Comparison of ENCODE assay signal across 33 mouse cellular contexts in genomic region chr2:155794674-155795445, GRCm38 (mm10). TPM values are rescaled to one million over a fixed set of nuclear protein-coding genes. Genes with fewer than 3 reads are reported as not detected.
DNase-seq lines count a peak whose midpoint lies in the region; ATAC-seq and TF ChIP-seq lines count a peak whose summit lies in the region.
"Had no signal": no experiment of that assay in that cellular context is flagged by ENCODE, and none has a peak within 500 bp of the region (broad histone marks: within the 10 kb centered on the region; RNA-seq: fewer than 3 reads in every experiment).

No protein-coding gene starts in this region.

- peak; percentile 72; the same call in 1 of the 2 replicates for ATAC-seq in hindbrain, embryonic 16.5 days
- no peak for ATAC-seq in hindbrain, embryonic 12.5 days (ENCODE audit: low FRiP score)
- ATAC-seq in cerebellum, adult (ENCODE audit: insufficient number of reproducible peaks, low FRiP score, low TSS enrichment), result peak; percentile 88
- no peak for ATAC-seq in megakaryocyte progenitor cell, adult 5-6 weeks (replicated peaks; ENCODE audit: poor library complexity)
- ATAC-seq: forebrain, embryonic 14.5 days; intestine, postnatal 0 days had no signal

- no peak overlapping the region for H3K4me2 ChIP-seq in hindbrain, embryonic 16.5 days (ENCODE audit: low read length)
- no peak overlapping the region for H3K4me2 ChIP-seq in hindbrain, embryonic 12.5 days (replicated peaks)
- H3K4me2 ChIP-seq: embryonic facial prominence, embryonic 12.5 days; heart, embryonic 12.5 days; limb, embryonic 13.5 days; liver, embryonic 11.5 days; lung, embryonic 15.5 days; midbrain, embryonic 12.5 days had no signal

- peak; percentile 38; the same call in 1 of the 2 replicates for TF ChIP-seq POLR2A in cerebellum, adult 2 months (IDR thresholded peaks at IDR 0.05; ENCODE audit: borderline replicate concordance, insufficient read depth, low read length)

- H3K9ac ChIP-seq in hindbrain, embryonic 16.5 days (ENCODE audit: low read depth, low read length), result no peak overlapping the region
- no peak overlapping the region for H3K9ac ChIP-seq in hindbrain, embryonic 12.5 days
- H3K9ac ChIP-seq: embryonic facial prominence, embryonic 12.5 days; heart, embryonic 12.5 days; limb, embryonic 13.5 days; lung, embryonic 15.5 days; midbrain, embryonic 12.5 days had no signal

- no peaks in the 10 kb centered on the region for H3K9me3 ChIP-seq in hindbrain, embryonic 16.5 days (ENCODE audit: control insufficient read depth, low read length)
- H3K9me3 ChIP-seq in hindbrain, embryonic 12.5 days (replicated peaks), result no peaks in the 10 kb centered on the region
- H3K9me3 ChIP-seq: embryonic facial prominence, embryonic 12.5 days; heart, embryonic 12.5 days; limb, embryonic 13.5 days; lung, embryonic 15.5 days; megakaryocyte, embryonic 14.5 days; midbrain, embryonic 12.5 days had no signal

- no peaks in the 10 kb centered on the region for H3K27me3 ChIP-seq in hindbrain, embryonic 16.5 days (replicated peaks; ENCODE audit: control insufficient read depth, insufficient read depth, low read length)
- H3K27me3 ChIP-seq in hindbrain, embryonic 12.5 days, result no peaks in the 10 kb centered on the region
- H3K27me3 ChIP-seq in cerebellum, adult 2 months (ENCODE audit: control insufficient read depth, insufficient read depth, low read length), result no peaks in the 10 kb centered on the region
- H3K27me3 ChIP-seq: lung, embryonic 15.5 days; midbrain, embryonic 12.5 days had no signal

- TF ChIP-seq CTCF in cerebellum, adult 2 months (IDR thresholded peaks at IDR 0.05; ENCODE audit: borderline replicate concordance, insufficient read depth, low read depth, low read length), result peak; percentile 64; the same call in 1 of the 2 replicates

- H3K36me3 ChIP-seq in hindbrain, embryonic 16.5 days (ENCODE audit: control insufficient read depth, insufficient read depth, low read length), result peaks cover 7% of the 10 kb centered on the region
- H3K36me3 ChIP-seq in hindbrain, embryonic 12.5 days, result peaks cover 22% of the 10 kb centered on the region; the same call in 1 of the 2 replicates
- H3K36me3 ChIP-seq: embryonic facial prominence, embryonic 12.5 days; heart, embryonic 12.5 days; limb, embryonic 13.5 days; lung, embryonic 15.5 days had no signal

- H3K4me3 ChIP-seq in hindbrain, embryonic 16.5 days (ENCODE audit: low read length), result no peak overlapping the region
- H3K4me3 ChIP-seq in hindbrain, embryonic 12.5 days, result no peak overlapping the region
- no peak overlapping the region for H3K4me3 ChIP-seq in cerebellum, adult 2 months (replicated peaks; ENCODE audit: insufficient read depth, low read depth, low read length)
- H3K4me3 ChIP-seq: embryonic facial prominence, embryonic 12.5 days; heart, embryonic 12.5 days; limb, embryonic 13.5 days; lung, embryonic 15.5 days; megakaryocyte, embryonic 14.5 days; midbrain, embryonic 12.5 days had no signal

- peak overlapping the region; percentile 54; the same call in 1 of the 2 replicates for H3K27ac ChIP-seq in hindbrain, embryonic 16.5 days (ENCODE audit: low read depth, low read length)
- H3K27ac ChIP-seq in hindbrain, embryonic 12.5 days, result no peak overlapping the region
- peak overlapping the region; percentile 81 for H3K27ac ChIP-seq in cerebellum, adult 2 months (ENCODE audit: insufficient read depth, low read length)
- H3K27ac ChIP-seq: embryonic facial prominence, embryonic 12.5 days; limb, embryonic 13.5 days; lung, embryonic 15.5 days; midbrain, embryonic 12.5 days had no signal

- 81% methylated on average over 12 of the region's 12 CpGs for WGBS in hindbrain, embryonic 16.5 days
- 82% methylated on average over 12 of the region's 12 CpGs for WGBS in hindbrain, embryonic 12.5 days
- WGBS in cerebellum, adult 2 months, result 14% methylated on average over 12 of the region's 12 CpGs

- DNase-seq in cerebellum, adult 2 months, result peak; percentile 99
- DNase-seq in cerebellum, postnatal 14 days, result peak; percentile 99 to 100
- DNase-seq in right cerebral cortex, postnatal 10 days (ENCODE audit: low spot score in 2 of 2), result no peak
- no peak for DNase-seq in heart, adult 18-20 months
- DNase-seq: adrenal gland, postnatal 14 days; embryo, embryonic 11 days; gastrocnemius, postnatal 14 days; heart, adult 11 months; heart, postnatal 4 days; kidney, adult 9 months; kidney, postnatal 10 days; layer of hippocampus, adult 9-11 months; lung, postnatal 36 days; right cerebral cortex, postnatal 25 days; spleen, adult 18-20 months; thymus, adult 18-20 months; thymus, postnatal 25 days had no signal

- no peaks in the 10 kb centered on the region for H3K4me1 ChIP-seq in hindbrain, embryonic 16.5 days (ENCODE audit: control insufficient read depth, insufficient read depth, low read depth, low read length)
- H3K4me1 ChIP-seq in hindbrain, embryonic 12.5 days, result peaks cover 2% of the 10 kb centered on the region; the same call in 1 of the 2 replicates
- peaks cover 76% of the 10 kb centered on the region for H3K4me1 ChIP-seq in cerebellum, adult 2 months (ENCODE audit: control insufficient read depth, insufficient read depth, low read length)
- H3K4me1 ChIP-seq: embryonic facial prominence, embryonic 12.5 days; heart, embryonic 12.5 days; limb, embryonic 13.5 days; lung, embryonic 15.5 days had no signal

RNA-seq across cellular contexts. Expression of gene Mmp24, which starts 19.7 kb away (rescaled TPM):
- 16.0 and 16.8 TPM in 2 replicates for polyA plus RNA-seq in hindbrain, embryonic 16.5 days (2015; fragmentation: Nextera tagmentation; extraction: Ambion mirVana)
- polyA plus RNA-seq in hindbrain, embryonic 12.5 days (2016; fragmentation: Nextera tagmentation; extraction: Ambion mirVana), result 5.3 and 6.0 TPM in 2 replicates
- polyA plus RNA-seq in cerebellum, adult 2 months (2012; rRNA removed), result 153 and 190 TPM in 2 replicates
- total RNA-seq in megakaryocyte progenitor cell, adult 5-6 weeks (2015), result not detected in 2 replicates
- total RNA-seq in megakaryocyte progenitor cell, adult 5-6 weeks (2017), result under 0.01 TPM in 1 of 2 replicates, not detected in the other
- not detected for total RNA-seq in heart, adult 18-20 months (2021)
- total RNA-seq: monocyte, adult 5-6 weeks had no signal
- polyA plus RNA-seq: liver, embryonic 11.5 days; liver, embryonic 16.5 days had no signal

RNA-seq across cellular contexts. Expression of gene BC029722, which starts 24.4 kb away (rescaled TPM):
- 43.6 and 47.5 TPM in 2 replicates for polyA plus RNA-seq in hindbrain, embryonic 16.5 days (2015; fragmentation: Nextera tagmentation; extraction: Ambion mirVana)
- 17.1 and 17.3 TPM in 2 replicates for polyA plus RNA-seq in hindbrain, embryonic 12.5 days (2016; fragmentation: Nextera tagmentation; extraction: Ambion mirVana)
- 72.8 and 81.5 TPM in 2 replicates for polyA plus RNA-seq in cerebellum, adult 2 months (2012; rRNA removed)
- total RNA-seq in megakaryocyte progenitor cell, adult 5-6 weeks (2015), result 13.2 and 18.8 TPM in 2 replicates
- total RNA-seq in megakaryocyte progenitor cell, adult 5-6 weeks (2017), result 13.2 and 14.8 TPM in 2 replicates
- 10 to 100 TPM; 31.4 to 34.4 TPM for total RNA-seq in heart, adult 18-20 months (2021)

RNA-seq across cellular contexts. Expression of gene Eif6, which starts 31.9 kb away (rescaled TPM):
- polyA plus RNA-seq in hindbrain, embryonic 16.5 days (2015; fragmentation: Nextera tagmentation; extraction: Ambion mirVana), result 151 TPM in 2 replicates
- 151 and 160 TPM in 2 replicates for polyA plus RNA-seq in hindbrain, embryonic 12.5 days (2016; fragmentation: Nextera tagmentation; extraction: Ambion mirVana)
- polyA plus RNA-seq in cerebellum, adult 2 months (2012; rRNA removed), result 84.9 and 86.4 TPM in 2 replicates
- 261 and 264 TPM in 2 replicates for total RNA-seq in megakaryocyte progenitor cell, adult 5-6 weeks (2015)
- 58.5 and 84.7 TPM in 2 replicates for total RNA-seq in megakaryocyte progenitor cell, adult 5-6 weeks (2017)
- total RNA-seq in heart, adult 18-20 months (2021), result 10 to 100 TPM; 59.2 to 65.6 TPM

RNA-seq across cellular contexts. Expression of gene Fam83c, which starts 39.8 kb away (rescaled TPM):
- polyA plus RNA-seq in hindbrain, embryonic 16.5 days (2015; fragmentation: Nextera tagmentation; extraction: Ambion mirVana), result 0.41 and 0.61 TPM in 2 replicates
- polyA plus RNA-seq in hindbrain, embryonic 12.5 days (2016; fragmentation: Nextera tagmentation; extraction: Ambion mirVana), result 0.41 and 0.46 TPM in 2 replicates
- not detected in 2 replicates for polyA plus RNA-seq in cerebellum, adult 2 months (2012; rRNA removed)
- total RNA-seq in megakaryocyte progenitor cell, adult 5-6 weeks (2015), result not detected in 2 replicates
- not detected in 2 replicates for total RNA-seq in megakaryocyte progenitor cell, adult 5-6 weeks (2017)
- total RNA-seq in heart, adult 18-20 months (2021), result not detected
- total RNA-seq: adrenal gland, postnatal 14 days; gastrocnemius, postnatal 14 days; heart, postnatal 4 days; left cerebral cortex, postnatal 25 days; monocyte, adult 5-6 weeks had no signal

RNA-seq across cellular contexts. Expression of gene Procr, which starts 43.9 kb away (rescaled TPM):
- polyA plus RNA-seq in hindbrain, embryonic 16.5 days (2015; fragmentation: Nextera tagmentation; extraction: Ambion mirVana), result 2.3 and 3.7 TPM in 2 replicates
- polyA plus RNA-seq in hindbrain, embryonic 12.5 days (2016; fragmentation: Nextera tagmentation; extraction: Ambion mirVana), result 3.4 and 4.1 TPM in 2 replicates
- 1.9 TPM in 2 replicates for polyA plus RNA-seq in cerebellum, adult 2 months (2012; rRNA removed)
- 0.89 TPM in 1 of 2 replicates, not detected in the other for total RNA-seq in megakaryocyte progenitor cell, adult 5-6 weeks (2015)
- total RNA-seq in megakaryocyte progenitor cell, adult 5-6 weeks (2017), result 3.1 and 6.1 TPM in 2 replicates
- 1 to 10 TPM; 2.4 to 4.8 TPM for total RNA-seq in heart, adult 18-20 months (2021)
- total RNA-seq: monocyte, adult 5-6 weeks had no signal

Comparison
In these comparisons a context has a peak if more than half of its experiments do, and no peak if none do; other contexts are left out.
1. ATAC-seq: peak in hindbrain, embryonic 16.5 days (single experiment) and cerebellum, adult (single experiment); none in hindbrain, embryonic 12.5 days (single experiment) and megakaryocyte progenitor cell, adult 5-6 weeks (single experiment).
2. DNase-seq: peak in cerebellum, adult 2 months (2 of 2) and cerebellum, postnatal 14 days (2 of 2); none in right cerebral cortex, postnatal 10 days (0 of 2) and heart, adult 18-20 months (0 of 2).